Mouse (Mus musculus) stomach, postnatal 0 days (tissue): ENCODE data around the gene Ccdc149.

ENCODE experiments used
- CTCF ChIP-seq: IDR thresholded peaks from 2 replicates; pipeline ENCODE4 v1.5.1; 2016; ENCODE audit warnings: antibody characterized with exemption, low read depth, mild to moderate bottlenecking, moderate library complexity
- EP300 ChIP-seq: optimal IDR thresholded peaks from 2 replicates; pipeline ENCODE3; 2016; ENCODE audit warnings: antibody characterized with exemption

- no peak for TF ChIP-seq CTCF
- TF ChIP-seq EP300 = no peak
Measured at GRCm38 (mm10) chr5:52352730-52353129, 118.6 kb downstream of the Ccdc149 start.
